Mouse (Mus musculus) kidney, postnatal 14 days (tissue): Measurements from ENCODE around the gene Snrnp25.
A peak's percentile ranks its signal among the peaks of the same experiment; 100 is the strongest.
"Not testable (repeated sequence)": the region's sequence is repeated elsewhere in the genome, so short reads cannot be mapped to it uniquely, and the experiment has no call there.

Source experiments
- DNase-seq: peaks from one replicate; pipeline ENCODE4 v3.0.0; 2022; ENCODE audit warnings: mixed read lengths

The Snrnp25 gene

DNA sequence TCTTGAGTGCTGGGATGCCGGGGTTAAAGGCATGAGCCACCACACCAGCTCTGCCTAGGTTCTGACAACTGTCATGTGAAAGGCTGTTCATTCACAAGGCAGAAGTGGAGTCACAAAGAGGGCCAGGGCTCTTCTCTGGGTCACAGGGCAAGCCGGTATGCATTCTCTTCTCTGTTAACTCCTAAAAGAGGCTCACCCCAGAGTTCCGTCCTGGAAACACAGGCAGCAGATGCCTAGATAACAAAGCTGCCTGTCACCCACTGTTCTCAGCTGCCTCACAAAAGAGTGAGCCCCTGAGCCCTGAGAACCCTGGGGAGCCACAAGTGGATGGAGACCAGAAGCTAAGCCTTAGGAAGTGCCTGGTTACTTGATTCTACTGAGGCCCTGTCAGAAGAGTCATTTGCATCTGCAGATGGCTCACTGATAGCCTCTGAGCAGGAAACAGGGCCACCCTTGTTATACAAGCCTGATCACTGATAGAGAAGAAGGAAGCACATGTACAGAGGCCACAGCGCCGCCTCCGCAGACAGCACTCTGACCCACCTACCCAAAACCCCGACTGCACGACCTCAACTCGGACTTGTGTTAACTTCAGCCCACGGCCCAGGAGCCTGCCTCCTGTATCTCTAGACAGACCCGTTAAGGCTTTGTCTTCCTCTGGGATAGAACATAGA, 9.2 kb upstream of the Snrnp25 start:
- no peak for DNase-seq

- DNase-seq, result no peak
Measured at GRCm38 (mm10) chr11:32196727-32197126, 8.5 kb upstream of the Snrnp25 start.

DNA sequence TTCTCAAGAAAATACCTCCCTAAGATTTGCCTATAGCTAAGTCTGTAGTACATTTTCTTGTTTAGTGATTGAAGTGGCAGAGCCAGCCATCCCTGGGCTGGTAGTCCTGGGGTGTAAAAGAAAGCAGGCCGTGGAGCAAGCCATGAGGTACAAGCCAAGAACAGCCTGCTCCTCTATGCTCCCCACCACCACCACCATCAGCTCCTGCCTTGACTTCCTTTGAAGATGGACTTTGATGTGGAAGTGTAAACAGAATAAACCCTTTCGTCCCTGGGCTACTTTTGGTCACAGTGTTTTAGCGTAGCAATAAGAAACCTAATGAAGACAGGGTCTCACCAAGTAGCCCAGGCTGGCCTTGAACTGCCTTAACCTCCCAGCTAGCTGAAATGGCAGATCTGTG, 7.4 kb upstream of the Snrnp25 start:
- DNase-seq, result no peak

DNA sequence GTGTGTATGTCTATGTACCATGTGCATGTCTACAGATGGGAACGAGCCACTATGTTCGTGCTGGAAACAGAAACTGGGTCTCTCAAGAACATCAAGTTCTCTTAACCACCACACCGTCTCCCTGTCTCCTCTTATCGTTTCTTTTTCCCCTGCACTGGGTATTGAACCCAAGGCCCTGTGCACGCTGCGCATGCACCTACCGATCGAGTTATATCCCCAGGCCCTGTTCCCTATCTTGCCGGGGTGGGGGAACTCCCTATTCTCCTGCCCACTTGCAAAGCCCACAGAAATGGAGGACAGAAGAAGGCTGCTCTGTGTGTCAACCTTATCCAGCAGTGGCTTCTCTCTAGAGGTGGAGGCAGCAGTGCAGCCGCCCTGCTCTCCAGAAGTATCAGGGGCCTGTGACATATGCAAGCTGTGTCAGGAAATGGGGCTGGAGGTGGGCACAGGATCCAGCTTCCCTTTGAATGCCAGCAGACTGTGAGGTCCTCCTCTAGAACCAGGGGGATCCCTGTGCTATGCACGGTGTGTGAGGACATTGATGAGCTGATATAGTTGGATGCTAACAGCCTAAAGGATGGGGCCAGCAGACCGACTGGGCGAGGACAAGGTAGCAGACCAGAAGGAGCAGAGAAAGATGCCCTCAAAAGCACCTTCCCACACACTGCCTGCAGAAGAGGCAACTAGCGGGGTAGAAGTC, 6.8 kb upstream of the Snrnp25 start:
- no peak for DNase-seq

GRCm38 (mm10) chr11:32199230-32199629, 6.0 kb upstream of the Snrnp25 start:
- no peak for DNase-seq

DNA sequence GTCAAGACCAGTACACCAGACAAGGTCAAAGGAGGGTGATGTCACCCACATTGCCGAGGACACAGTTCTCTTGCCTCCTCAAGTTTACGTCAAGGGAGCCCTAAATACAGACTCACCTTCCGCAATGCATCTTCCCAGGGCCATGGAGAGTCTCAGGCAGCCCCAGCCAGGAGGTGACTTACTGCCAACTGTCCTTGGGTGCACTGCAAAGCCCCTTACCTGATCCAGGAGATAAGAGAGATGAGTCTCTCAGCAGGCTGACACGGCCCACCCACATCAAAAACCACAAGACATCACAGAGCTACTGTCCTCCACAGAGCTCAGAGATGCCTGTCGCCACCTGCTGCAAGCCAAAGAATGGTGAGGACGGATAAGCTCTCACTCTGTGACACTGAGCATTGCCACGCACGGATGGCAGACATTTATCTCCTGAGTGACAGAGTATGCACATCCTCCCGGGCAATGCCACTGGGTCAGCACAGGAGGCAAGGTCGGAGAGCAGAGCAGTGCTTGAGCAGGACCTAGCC, 5.1 kb upstream of the Snrnp25 start, which contains the start of gene Il9r:
Gene Il9r, minus strand, starts transcription at position 205 of the 527 bp plus-strand sequence.
- DNase-seq, result no peak

DNA sequence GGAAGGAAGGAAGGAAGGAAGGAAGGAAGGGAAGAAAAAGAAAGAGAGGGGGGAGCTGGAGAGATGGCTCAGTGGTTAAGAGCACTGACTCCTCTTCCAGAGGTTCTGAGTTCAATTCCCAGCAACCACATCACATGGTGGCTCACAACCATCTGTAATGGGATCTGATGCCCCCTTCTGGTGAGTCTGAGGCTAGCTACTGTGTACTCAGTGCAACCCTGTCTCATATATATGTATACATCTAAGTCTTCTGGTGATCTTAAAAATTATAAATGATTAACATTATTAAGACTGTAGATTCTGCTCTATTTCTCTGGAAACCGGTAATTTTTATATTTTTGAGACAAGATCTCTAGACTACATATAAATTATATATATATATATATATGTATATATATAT, 4.2 kb upstream of the Snrnp25 start:
- DNase-seq, result not testable (repeated sequence)

GRCm38 (mm10) chr11:32201922-32202685, 3.1 kb upstream of the Snrnp25 start:
- no peak for DNase-seq

DNA sequence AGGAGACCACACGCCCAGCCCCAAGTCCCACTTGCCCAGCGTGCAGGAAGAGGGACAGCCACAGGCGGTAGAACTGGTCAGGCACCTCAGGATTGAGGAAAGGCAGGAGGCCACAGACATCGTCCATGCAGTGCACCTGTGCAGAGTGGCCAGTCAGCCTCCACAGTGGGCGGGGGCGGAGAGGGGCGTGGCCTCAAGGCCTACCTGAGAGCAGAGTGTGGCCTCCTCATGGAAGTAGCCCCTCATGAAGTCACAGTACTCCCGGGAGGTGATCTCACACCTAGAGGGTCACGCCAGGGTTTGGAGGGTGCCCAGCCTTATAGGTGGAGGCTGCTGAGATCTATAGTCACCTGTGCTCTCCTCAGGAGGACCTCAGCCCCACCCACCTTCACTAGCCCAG, 5.4 kb downstream of the Snrnp25 start:
- no peak for DNase-seq

- DNase-seq, result no peak
Measured at GRCm38 (mm10) chr11:32215372-32216162, 10.4 kb downstream of the Snrnp25 start.

DNA sequence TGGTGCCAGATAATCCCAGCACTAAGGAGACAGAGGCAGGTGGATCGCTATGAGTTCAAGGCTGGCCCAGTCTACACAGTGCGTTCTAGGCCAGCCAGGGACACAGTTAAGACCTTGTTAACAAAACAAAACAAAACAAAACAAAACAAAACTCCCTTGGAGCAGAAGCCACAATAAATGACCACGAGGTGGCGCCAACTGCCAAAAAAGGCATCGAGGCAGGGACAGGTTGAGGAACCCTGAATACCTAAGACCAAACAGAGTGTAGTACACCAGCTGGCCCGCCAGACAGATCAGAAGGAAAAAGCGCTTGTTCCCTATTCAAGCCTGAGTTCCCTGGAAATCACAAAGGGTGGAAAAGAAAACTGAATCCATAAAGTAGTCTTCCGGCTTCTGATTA, 11.6 kb downstream of the Snrnp25 start:
- DNase-seq, result peak; percentile 79

GRCm38 (mm10) chr11:32218501-32219050, 13.4 kb downstream of the Snrnp25 start:
- no peak for DNase-seq

GRCm38 (mm10) chr11:32219287-32219686, 14.1 kb downstream of the Snrnp25 start:
- DNase-seq, result no peak

- DNase-seq, result no peak
Measured at GRCm38 (mm10) chr11:32220607-32221224, 15.5 kb downstream of the Snrnp25 start.

DNA sequence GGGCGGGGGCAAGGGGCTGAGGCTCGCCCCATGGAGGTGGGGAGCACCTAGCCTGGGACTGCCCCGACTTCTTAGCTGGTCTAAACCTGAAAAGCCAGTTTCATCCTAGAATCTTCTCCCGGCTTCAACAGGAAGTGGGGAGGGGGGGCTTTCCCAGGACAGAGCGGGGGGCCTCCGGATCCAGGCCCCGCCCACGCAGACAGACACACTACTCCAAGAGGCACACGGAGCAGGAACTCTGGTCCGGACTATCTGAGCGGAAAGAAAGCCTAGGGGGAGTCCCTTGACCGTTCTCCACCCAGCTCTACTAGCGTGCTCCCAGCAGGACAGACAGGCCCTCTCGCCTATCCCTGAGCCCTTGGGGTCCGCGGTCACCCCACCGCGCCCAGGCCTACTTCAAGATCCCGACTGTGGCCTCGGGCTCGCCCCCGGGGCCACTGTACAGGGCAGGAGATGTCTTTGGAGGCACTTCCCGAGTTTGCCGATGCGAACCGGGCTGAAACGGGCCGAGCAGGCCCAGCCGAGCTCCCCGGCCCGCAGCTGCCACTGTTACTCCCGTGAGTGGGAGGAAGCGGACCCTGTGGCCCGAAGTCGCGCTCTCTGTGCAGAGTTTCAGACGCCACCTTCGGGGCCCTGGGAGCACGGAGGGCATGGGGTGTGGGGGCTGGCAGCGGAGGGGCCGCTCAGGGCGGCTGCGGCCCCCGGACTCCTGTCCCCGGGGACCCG, 16.2 kb downstream of the Snrnp25 start:
- DNase-seq, result peak; percentile 92

DNA sequence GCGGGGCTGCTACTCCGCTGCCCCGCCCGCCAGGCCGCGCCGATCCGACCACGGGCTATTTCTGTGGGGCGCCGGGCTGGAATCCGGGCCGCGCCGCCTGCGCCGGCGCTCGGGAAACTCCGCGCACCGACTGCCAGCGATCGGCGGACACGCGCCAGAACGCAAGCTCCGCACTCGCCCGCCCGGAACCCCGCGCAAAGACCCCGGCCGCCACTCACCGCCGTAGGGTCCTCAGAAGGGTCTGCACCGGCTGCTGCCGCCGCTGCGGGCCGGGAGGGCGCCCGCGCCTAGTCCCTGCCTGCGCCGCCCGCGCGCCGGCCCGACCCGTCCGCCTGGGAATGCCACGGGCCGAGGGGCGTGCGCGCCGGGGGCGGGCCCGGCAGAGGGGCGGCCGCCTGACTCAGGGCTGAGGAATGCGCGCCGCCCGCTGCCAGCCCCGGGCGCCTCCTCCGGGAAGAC, 16.8 kb downstream of the Snrnp25 start, which contains the start of gene Rhbdf1:
Gene Rhbdf1, minus strand, starts transcription at position 350 of the 459 bp plus-strand sequence.
- DNase-seq, result peak; percentile 88

DNA sequence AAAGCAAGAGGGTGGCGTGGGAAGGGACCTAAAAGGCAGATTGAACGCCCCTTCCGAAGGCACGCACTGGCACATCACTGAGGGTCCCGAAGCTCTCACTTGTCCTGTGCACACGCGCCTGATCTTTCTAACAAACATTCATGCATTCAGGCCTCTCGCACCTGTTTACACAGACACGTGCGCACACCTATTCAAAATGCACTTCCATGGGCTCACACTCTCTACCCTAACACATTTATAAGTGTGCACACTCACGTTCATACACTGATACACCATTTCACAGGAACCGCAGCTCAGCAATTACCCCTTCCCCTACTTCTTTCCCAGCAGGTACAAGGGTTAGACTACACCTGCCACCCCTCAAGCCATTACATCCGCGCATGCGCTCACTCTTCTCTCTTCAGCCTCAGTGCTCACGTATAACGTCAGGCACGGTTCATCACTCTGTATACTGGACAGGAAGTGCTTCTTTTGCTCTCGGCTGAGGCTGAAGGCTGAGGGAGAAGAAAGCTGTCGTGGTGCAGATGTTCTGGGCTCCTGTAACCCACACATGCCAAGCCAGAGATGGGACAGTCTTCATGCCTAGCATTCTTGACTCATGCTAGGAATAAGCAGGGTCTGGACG, 17.5 kb downstream of the Snrnp25 start:
- DNase-seq, result peak; percentile 72

DNA sequence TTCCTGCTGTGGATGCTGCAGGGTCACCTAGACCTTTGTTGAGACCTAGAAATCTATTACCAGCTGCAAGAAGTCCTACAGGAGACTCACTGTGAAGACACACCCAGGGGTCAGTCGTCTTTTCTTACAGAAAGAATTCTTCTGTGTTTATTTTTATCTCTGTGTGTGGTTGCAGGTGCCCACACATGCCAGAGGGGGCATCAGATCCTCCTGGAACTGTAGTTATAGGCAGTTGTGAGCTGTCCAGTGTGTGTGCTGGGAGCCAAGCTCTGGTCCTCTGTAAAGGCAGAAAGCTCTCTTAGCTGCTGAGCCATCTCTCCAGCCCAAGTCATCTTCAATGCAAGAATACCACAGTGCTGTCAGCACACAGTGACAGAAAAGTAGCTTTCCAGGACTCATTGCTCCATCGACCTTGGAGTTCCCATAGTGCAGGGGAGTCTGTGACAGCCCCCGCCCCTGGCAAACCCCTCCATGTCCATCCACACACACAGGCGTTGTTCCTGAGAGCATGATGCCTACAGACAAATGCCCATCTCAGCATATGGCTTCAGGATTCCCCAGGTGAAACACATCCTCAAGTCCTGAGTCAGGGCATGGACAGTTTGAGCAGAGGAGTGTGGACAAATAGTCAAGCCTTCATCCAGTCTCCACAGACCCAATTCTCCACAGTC, 18.2 kb downstream of the Snrnp25 start:
- DNase-seq, result no peak

DNA sequence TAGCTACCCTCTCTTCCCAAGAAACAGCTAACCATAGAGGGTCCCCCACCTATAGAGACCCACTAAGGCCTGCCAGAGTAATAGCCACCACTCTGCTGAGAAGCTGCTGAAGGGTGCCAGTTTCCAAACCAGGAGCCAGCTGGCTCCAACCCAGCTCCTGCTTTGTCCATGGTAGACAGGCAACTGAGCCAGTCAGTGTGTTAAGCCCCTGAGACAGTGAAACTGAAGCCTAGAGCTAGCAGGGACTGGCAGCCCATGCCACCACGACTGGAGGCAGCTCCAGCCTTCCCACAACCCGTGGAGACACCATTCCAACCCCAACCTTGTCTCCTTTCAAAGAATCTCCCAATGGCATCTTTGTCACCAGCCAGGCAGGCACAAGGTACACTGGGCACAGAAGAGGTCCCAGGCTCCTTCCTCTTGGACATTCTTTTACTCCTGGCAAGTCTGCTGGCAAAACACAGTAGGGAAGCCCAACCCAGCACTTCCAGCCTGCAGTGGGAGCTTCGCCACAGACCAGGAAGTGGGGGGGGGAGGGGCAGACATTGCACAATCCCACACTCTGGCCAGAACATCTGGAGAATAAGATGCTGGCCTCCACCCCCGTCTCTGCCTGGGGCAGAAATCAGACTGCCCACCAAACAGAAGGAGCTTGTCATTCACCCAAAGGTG, 19.4 kb downstream of the Snrnp25 start:
- DNase-seq, result peak; percentile 90
